Mouse (Mus musculus) lung, adult 10 weeks (tissue): Measurements from ENCODE around the gene Mtrex. TPM values are rescaled to one million over a fixed set of nuclear protein-coding genes. Genes with fewer than 3 reads are reported as not detected.

Experiments used
- polyA plus RNA-seq: library from polyadenylated mRNA; stranded (reverse); fragments of 350-450 nt; fragmentation: Illumina TruSeq; extraction: RNeasy Lipid Tissue Mini Kit (QIAGEN cat#74804); gene quantifications from one replicate; pipeline ENCODE4 v1.2.3, GENCODE M21; 2014; ENCODE audit warnings: low read depth, low replicate concordance; ENCODE audit not compliant: insufficient read depth

Gene Mtrex
- 18.4 TPM for polyA plus RNA-seq

DNA sequence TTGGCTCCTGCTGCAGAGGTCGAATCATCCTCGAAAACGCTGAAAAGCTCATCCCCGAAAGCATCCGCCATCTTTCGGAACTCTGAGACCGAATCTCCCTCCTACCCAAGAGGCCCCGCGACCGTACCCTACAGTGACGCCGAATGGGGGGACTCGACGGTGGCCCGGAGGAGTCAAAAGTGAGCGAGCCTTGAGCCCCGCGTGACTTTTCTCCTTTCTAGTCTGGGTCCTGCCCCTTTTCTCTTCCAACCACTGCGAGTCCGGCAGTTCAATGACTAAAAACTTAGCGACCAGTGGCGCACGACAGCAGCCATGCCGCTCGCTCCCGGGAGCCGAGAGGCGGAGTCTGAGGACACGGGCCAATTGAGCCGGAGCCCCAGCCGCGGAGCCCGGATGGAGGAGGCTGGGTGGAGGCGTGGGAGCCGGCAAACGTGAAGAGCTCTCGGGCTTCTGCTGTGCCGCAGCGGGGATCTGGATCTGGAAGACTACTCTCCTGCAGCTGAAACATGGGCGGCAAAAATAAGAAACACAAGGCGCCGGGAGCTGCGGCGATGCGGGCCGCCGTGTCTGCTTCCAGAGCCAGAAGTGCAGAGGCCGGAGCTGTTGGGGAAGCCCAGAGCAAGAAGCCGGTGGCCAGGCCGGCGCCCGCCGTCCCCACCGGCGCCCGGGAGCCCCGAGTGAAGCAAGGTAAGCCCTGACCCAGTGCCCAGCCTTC, at the start of gene Mtrex, which contains the start of gene Dhx29:
Gene Mtrex (minus strand): TSS at position 112 of the 715 bp plus-strand sequence.
Gene Dhx29 (plus strand): TSS at position 168 of the 715 bp plus-strand sequence.

Other genes with a start within 250 kb of the Mtrex start
- gene Plpp1, start 126.6 kb downstream of the Mtrex start, polyA plus RNA-seq, result 144 TPM
- 5.5 TPM for gene Dhx29, start 56 bp upstream of the Mtrex start, polyA plus RNA-seq
- 2.9 TPM for gene Ccno, start 60.4 kb upstream of the Mtrex start, polyA plus RNA-seq
- 0.24 TPM for gene Mcidas, start 66.4 kb upstream of the Mtrex start, polyA plus RNA-seq
- gene Cdc20b, start 107.7 kb upstream of the Mtrex start, polyA plus RNA-seq, result not detected
- 105 TPM for gene Gpx8, start 119.0 kb upstream of the Mtrex start, polyA plus RNA-seq
- gene Gzma, start 173.6 kb upstream of the Mtrex start, polyA plus RNA-seq, result 71.5 TPM